Mouse (Mus musculus) embryonic fibroblast, embryonic 13.5 days (primary cell): ENCODE results near the gene Cpsf4l. TPM values are rescaled to one million over a fixed set of nuclear protein-coding genes. Genes with fewer than 3 reads are reported as not detected.

Experiments used
- H3K27ac ChIP-seq: 2 replicates; pipeline ENCODE4 v1.5.1; 2012; ENCODE audit warnings: low read length, control low read depth, inconsistent platforms; ENCODE audit not compliant: insufficient read depth
- H3K4me1 ChIP-seq: 2 replicates; pipeline ENCODE4 v1.6.1; 2011; ENCODE audit warnings: low read length; ENCODE audit not compliant: control insufficient read depth, insufficient read depth
- H3K4me3 ChIP-seq: 2 replicates; pipeline ENCODE4 v1.5.1; 2011; ENCODE audit warnings: mild to moderate bottlenecking, control low read depth, low read length; ENCODE audit not compliant: insufficient read depth
- CTCF ChIP-seq: IDR thresholded peaks from 2 replicates; pipeline ENCODE4 v1.5.1; 2011; ENCODE audit warnings: mild to moderate bottlenecking, control low read depth, low read length, moderate library complexity, borderline replicate concordance; ENCODE audit not compliant: insufficient read depth
- POLR2A ChIP-seq: IDR thresholded peaks from 2 replicates; pipeline ENCODE4 v1.6.1; 2011; ENCODE audit warnings: low read depth, mild to moderate bottlenecking, control low read depth, low read length, moderate library complexity
- polyA plus RNA-seq: library from polyadenylated mRNA; stranded (reverse); fragments of >200 nt; gene quantifications from 2 replicates; pipeline ENCODE4 v1.2.4, GENCODE M21; 2011; ENCODE audit warnings: low read depth; ENCODE audit not compliant: missing spikeins, insufficient read length

The Cpsf4l gene
- polyA plus RNA-seq, 1 experiment: not detected

DNA sequence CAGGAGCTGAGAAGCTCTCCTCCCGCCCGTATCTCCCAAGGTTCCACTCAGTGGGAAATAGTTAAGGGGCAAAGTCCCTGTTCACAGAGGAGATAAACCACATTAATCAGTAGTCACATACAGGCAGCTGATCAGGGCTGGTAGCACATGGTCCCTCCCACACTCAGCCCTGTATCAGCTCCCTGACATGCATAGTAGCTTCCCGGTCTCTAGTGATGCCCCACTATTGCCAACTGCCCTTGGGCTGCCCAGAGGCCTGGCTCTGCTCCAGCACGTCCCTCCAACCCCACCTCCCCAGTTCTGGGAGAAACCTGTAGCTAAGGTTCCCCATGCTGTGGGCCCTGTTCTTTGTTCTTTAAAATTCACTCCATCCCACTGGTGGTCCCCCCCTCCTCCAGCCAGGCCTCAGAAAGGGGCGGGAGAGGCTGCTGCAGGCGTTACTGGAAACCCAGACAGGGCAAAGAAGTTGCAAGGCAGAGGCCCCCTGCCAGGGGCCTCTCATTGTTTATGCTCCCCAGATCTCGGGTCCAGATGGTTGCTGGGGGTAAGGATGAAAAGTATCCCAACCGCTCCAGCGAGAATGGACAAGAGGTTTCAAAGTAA is 40.0 kb upstream of the Cpsf4l start:
- Histone ChIP-seq H3K4me3 (peak overlapping the region; percentile 87), H3K27ac (peak overlapping the region; percentile 85), H3K4me1 (peaks cover 9% of the 10 kb centered on the region; the same call in 1 of the 2 replicates)
- TF ChIP-seq CTCF (no peak), POLR2A (peak; percentile 18; the same call in 1 of the 2 replicates)

GRCm38 (mm10) chr11:113748797-113749521 is 39.1 kb upstream of the Cpsf4l start:
- Histone ChIP-seq H3K4me3 (peak overlapping the region; percentile 87), H3K27ac (peak overlapping the region; percentile 85), H3K4me1 (peaks cover 9% of the 10 kb centered on the region; the same call in 1 of the 2 replicates)
- TF ChIP-seq CTCF: no peak
- TF ChIP-seq POLR2A: no peak

GRCm38 (mm10) chr11:113747725-113748380 is 38.0 kb upstream of the Cpsf4l start:
- no peak overlapping the region for H3K27ac ChIP-seq
- peaks cover 9% of the 10 kb centered on the region; the same call in 1 of the 2 replicates for H3K4me1 ChIP-seq
- no peak overlapping the region for H3K4me3 ChIP-seq
- TF ChIP-seq POLR2A: no peak
- TF ChIP-seq CTCF: no peak

DNA sequence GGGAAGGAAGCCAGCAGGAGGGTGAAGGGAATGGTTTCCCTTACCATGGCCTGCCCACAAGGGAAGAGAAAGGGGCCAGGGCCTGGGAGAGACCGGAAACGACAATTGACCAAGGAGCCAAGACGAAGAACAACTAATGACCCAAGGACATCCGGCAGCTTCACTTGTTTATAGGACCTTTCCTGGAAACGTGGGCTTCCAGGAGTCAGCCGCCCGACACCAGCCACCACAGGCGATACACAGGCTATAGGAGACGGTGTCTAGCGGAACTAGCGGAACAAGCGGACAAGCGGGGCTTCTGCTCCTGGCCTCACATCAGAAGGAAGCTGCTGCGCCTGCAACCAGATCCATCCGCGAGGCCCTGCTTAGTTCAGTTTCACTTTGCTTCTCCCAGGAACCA is 37.2 kb upstream of the Cpsf4l start:
- no peak overlapping the region for H3K27ac ChIP-seq
- H3K4me3 ChIP-seq: no peak overlapping the region
- TF ChIP-seq POLR2A: no peak
- TF ChIP-seq CTCF: no peak
- peaks cover 9% of the 10 kb centered on the region; the same call in 1 of the 2 replicates for H3K4me1 ChIP-seq

- Histone ChIP-seq H3K27ac (no peak overlapping the region), H3K4me3 (no peak overlapping the region), H3K4me1 (peaks cover 9% of the 10 kb centered on the region; the same call in 1 of the 2 replicates)
- TF ChIP-seq POLR2A (no peak), CTCF (no peak)
Observed at GRCm38 (mm10) chr11:113745961-113746360, 36.1 kb upstream of the Cpsf4l start.

- Histone ChIP-seq H3K4me3 (no peak overlapping the region), H3K4me1 (peaks cover 1% of the 10 kb centered on the region; the same call in 1 of the 2 replicates), H3K27ac (no peak overlapping the region)
- TF ChIP-seq POLR2A (no peak), CTCF (no peak)
Observed at GRCm38 (mm10) chr11:113742998-113743397, 33.2 kb upstream of the Cpsf4l start.

GRCm38 (mm10) chr11:113740100-113740499 is 30.3 kb upstream of the Cpsf4l start:
- peaks cover 3% of the 10 kb centered on the region; the same call in 1 of the 2 replicates for H3K4me1 ChIP-seq
- no peak overlapping the region for H3K27ac ChIP-seq
- H3K4me3 ChIP-seq: no peak overlapping the region
- no peak for TF ChIP-seq CTCF
- TF ChIP-seq POLR2A: no peak

DNA sequence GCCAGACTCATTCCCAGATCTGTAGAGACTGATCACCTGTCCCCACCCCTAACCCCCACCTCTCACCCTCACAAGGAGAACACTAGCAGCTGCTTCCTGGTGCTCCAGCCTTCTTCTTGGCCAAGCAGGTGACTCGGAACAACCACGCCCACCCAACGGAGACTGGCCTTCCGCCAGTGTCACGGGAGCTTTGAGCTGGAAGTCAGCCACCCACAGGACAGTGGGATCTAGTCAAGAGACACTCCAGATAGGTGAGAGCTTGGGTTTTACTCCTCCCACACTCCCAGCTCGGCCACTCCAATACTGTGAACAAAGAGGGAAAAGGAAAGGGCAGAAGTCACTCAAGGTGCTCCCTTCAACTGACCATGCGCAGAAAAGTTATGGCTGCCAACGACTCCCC is 29.4 kb upstream of the Cpsf4l start:
- TF ChIP-seq POLR2A: no peak
- TF ChIP-seq CTCF: no peak
- no peak overlapping the region for H3K27ac ChIP-seq
- no peak overlapping the region for H3K4me3 ChIP-seq
- peaks cover 11% of the 10 kb centered on the region; the same call in 1 of the 2 replicates for H3K4me1 ChIP-seq

- Histone ChIP-seq H3K4me3 (no peak overlapping the region), H3K27ac (no peak overlapping the region), H3K4me1 (peaks cover 23% of the 10 kb centered on the region)
- no peak for TF ChIP-seq CTCF
- no peak for TF ChIP-seq POLR2A
Observed at GRCm38 (mm10) chr11:113737912-113738311, 28.1 kb upstream of the Cpsf4l start.

DNA sequence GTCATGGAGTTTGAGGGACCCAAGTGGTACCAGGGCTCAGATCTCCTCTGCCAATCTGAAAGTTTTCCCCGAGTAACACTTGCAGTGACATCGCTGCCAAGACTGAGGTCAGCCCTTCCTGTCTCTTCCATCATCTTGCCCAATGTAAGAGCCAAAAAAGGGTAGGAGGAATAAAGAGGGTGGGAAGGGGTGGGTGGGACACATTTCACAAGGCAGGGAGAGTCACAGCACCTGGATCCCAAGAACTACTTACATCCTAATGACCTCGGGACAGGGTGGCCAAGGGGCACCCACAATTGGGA is 27.7 kb upstream of the Cpsf4l start:
- Histone ChIP-seq H3K4me1 (peaks cover 27% of the 10 kb centered on the region), H3K27ac (no peak overlapping the region), H3K4me3 (no peak overlapping the region)
- no peak for TF ChIP-seq CTCF
- no peak for TF ChIP-seq POLR2A
